Mouse (Mus musculus) liver, embryonic 16.5 days (tissue): ENCODE results near the gene Wars. TPM values are rescaled to one million over a fixed set of nuclear protein-coding genes. Genes with fewer than 3 reads are reported as not detected.

ENCODE experiments used
- ATAC-seq: fragments of 200-750 bp; cut with Nextera tagmentation; 2 replicates; pipeline ENCODE4 v1.8.0; 2017; ENCODE audit warnings: low read depth, mild to moderate bottlenecking, moderate number of reproducible peaks, moderate library complexity
- H3K27ac ChIP-seq: fragments of 300-500 bp; sonication (generic); 2 replicates; pipeline ENCODE4 v1.5.1; 2014; ENCODE audit warnings: mild to moderate bottlenecking, low read length
- H3K27me3 ChIP-seq: fragments of 300-500 bp; sonication (generic); 2 replicates; pipeline ENCODE4 v1.6.1; 2014; ENCODE audit warnings: low read depth, low read length, mixed read lengths; ENCODE audit not compliant: control insufficient read depth, insufficient read depth
- H3K36me3 ChIP-seq: fragments of 300-500 bp; sonication (generic); 2 replicates; pipeline ENCODE4 v1.6.1; 2014; ENCODE audit warnings: mild to moderate bottlenecking; ENCODE audit not compliant: control insufficient read depth, insufficient read depth
- H3K4me1 ChIP-seq: fragments of 300-500 bp; sonication (generic); 2 replicates; pipeline ENCODE4 v1.6.1; 2014; ENCODE audit warnings: low read depth, low read length, mixed read lengths; ENCODE audit not compliant: control insufficient read depth
- H3K4me2 ChIP-seq: fragments of 300-500 bp; sonication (generic); 2 replicates; pipeline ENCODE4 v1.6.1; 2014; ENCODE audit warnings: low read depth, low read length, mixed read lengths
- H3K4me3 ChIP-seq: fragments of 300-500 bp; sonication (generic); 2 replicates; pipeline ENCODE4 v1.5.1; 2014; ENCODE audit warnings: low read depth, mild to moderate bottlenecking, low read length
- H3K9ac ChIP-seq: fragments of 300-500 bp; sonication (generic); 2 replicates; pipeline ENCODE4 v1.6.1; 2014; ENCODE audit warnings: low read depth, low read length
- H3K9me3 ChIP-seq: fragments of 300-500 bp; sonication (generic); replicated peaks from 2 replicates; pipeline ENCODE4 v1.6.1; 2016; ENCODE audit warnings: low read length; ENCODE audit not compliant: control insufficient read depth
- WGBS: fragments of 180-500 bp; shearing (Covaris S2); extraction: QIAGEN DNeasy Blood & Tissue Kit; methylation state at CpG from one replicate; pipeline ENCODE4 v1.1.7; 2014; ENCODE audit not compliant: insufficient replicate concordance; 5-methylcytosine and 5-hydroxymethylcytosine counted together
- polyA plus RNA-seq: library from polyadenylated mRNA; unstranded; fragments of >200 nt; fragmentation: Nextera tagmentation; extraction: Ambion mirVana; gene quantifications from 2 replicates; pipeline ENCODE4 v1.2.1, GENCODE M21; 2015

The Wars gene
- polyA plus RNA-seq, 1 experiment from 2014 or later: 25.7 TPM

- 31% methylated on average over 7 of the region's 7 CpGs for WGBS
- Histone ChIP-seq H3K27me3 (peaks cover 3% of the 10 kb centered on the region; the same call in 1 of the 2 replicates), H3K4me1 (peaks cover 21% of the 10 kb centered on the region), H3K4me2 (peak overlapping the region; percentile 99), H3K36me3 (no peaks in the 10 kb centered on the region), H3K27ac (no peak overlapping the region; the same call in 1 of the 2 replicates), H3K9ac (peak overlapping the region; percentile 72), H3K4me3 (peak overlapping the region; percentile 69), H3K9me3 (no peaks in the 10 kb centered on the region)
- no peak for ATAC-seq
Measured at GRCm38 (mm10) chr12:108836722-108837121, 57.3 kb downstream of the Wars start.

GRCm38 (mm10) chr12:108835840-108836409, 58.0 kb downstream of the Wars start, which contains the start of the genes Slc25a29 and Slc25a47:
Gene Slc25a29, minus strand, starts transcription at chr12:108835883.
Gene Slc25a47, plus strand, starts transcription at chr12:108836046.
- Histone ChIP-seq H3K4me1 (peaks cover 21% of the 10 kb centered on the region), H3K36me3 (no peaks in the 10 kb centered on the region), H3K9me3 (no peaks in the 10 kb centered on the region), H3K27me3 (peaks cover 3% of the 10 kb centered on the region; the same call in 1 of the 2 replicates), H3K9ac (peak within 1 kb of the TSS; percentile 72), H3K4me3 (peak within 1 kb of the TSS; percentile 69), H3K4me2 (peak within 1 kb of the TSS; percentile 99), H3K27ac (peak within 1 kb of the TSS; percentile 37)
- ATAC-seq: peak; percentile 99
- under 1% methylated on average over 53 of the region's 53 CpGs for WGBS

- WGBS: 5% methylated on average over 51 of the region's 51 CpGs
- H3K4me1 ChIP-seq: peaks cover 21% of the 10 kb centered on the region
- H3K27me3 ChIP-seq: peaks cover 3% of the 10 kb centered on the region; the same call in 1 of the 2 replicates
- ATAC-seq: peak; percentile 1; the same call in 1 of the 2 replicates
- H3K4me3 ChIP-seq: peak overlapping the region; percentile 69
- H3K9me3 ChIP-seq: no peaks in the 10 kb centered on the region
- H3K36me3 ChIP-seq: no peaks in the 10 kb centered on the region
- H3K27ac ChIP-seq: peak overlapping the region; percentile 37; the same call in 1 of the 2 replicates
- peak overlapping the region; percentile 99 for H3K4me2 ChIP-seq
- peak overlapping the region; percentile 67 for H3K9ac ChIP-seq
Measured at GRCm38 (mm10) chr12:108835208-108835839, 58.6 kb downstream of the Wars start.

- H3K9me3 ChIP-seq: no peaks in the 10 kb centered on the region
- H3K36me3 ChIP-seq: no peaks in the 10 kb centered on the region
- peaks cover 21% of the 10 kb centered on the region for H3K4me1 ChIP-seq
- no peak overlapping the region for H3K27ac ChIP-seq
- no peak for ATAC-seq
- 50% methylated on average over 5 of the region's 5 CpGs for WGBS
- peak overlapping the region; percentile 99 for H3K4me2 ChIP-seq
- H3K27me3 ChIP-seq: peaks cover 3% of the 10 kb centered on the region; the same call in 1 of the 2 replicates
- peak overlapping the region; percentile 69 for H3K4me3 ChIP-seq
- peak overlapping the region; percentile 67; the same call in 1 of the 2 replicates for H3K9ac ChIP-seq
Measured at GRCm38 (mm10) chr12:108834786-108835185, 59.2 kb downstream of the Wars start.

DNA sequence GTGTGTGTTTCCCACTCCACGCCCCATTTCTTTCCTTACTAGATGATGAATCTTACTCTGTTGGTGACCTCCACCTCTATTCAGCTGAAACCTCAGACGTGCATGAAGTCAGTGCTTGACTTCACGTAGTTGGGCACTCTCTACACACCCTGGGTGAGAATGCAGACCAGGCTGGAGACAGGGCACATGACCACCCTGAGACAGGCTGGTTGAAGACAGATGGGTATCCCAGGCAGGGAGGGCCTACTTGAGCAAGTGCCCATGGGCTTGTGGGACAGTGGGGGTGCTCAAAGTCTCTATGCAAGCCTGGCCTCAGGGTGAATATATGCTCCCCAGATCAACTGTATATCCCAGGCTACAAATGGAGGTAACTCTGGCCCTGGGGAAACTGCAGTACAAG, 59.6 kb downstream of the Wars start:
- peaks cover 21% of the 10 kb centered on the region for H3K4me1 ChIP-seq
- ATAC-seq: no peak
- no peak overlapping the region for H3K4me3 ChIP-seq
- 71% methylated on average over 3 of the region's 3 CpGs for WGBS
- peaks cover 3% of the 10 kb centered on the region; the same call in 1 of the 2 replicates for H3K27me3 ChIP-seq
- H3K9me3 ChIP-seq: no peaks in the 10 kb centered on the region
- no peaks in the 10 kb centered on the region for H3K36me3 ChIP-seq
- H3K4me2 ChIP-seq: no peak overlapping the region
- H3K27ac ChIP-seq: no peak overlapping the region
- H3K9ac ChIP-seq: no peak overlapping the region

DNA sequence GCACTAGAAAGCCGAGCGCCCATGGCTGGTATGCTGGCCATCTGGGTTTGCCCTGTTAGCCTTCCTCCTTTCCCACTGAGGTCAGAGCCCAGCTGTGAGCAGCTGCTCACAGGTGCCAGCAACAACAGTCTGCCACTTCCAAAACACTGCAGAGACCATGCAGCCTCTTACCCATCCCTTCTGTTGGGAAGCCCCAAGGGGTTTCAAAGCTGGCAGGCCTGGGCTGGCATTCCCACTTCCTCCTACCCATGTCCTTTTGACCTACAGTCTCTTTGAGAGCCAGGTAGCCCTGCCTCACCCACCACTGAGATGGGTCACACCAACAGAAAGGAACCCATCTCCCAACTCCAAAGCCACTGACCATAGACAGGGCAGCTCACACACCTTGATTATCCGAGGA, 60.6 kb downstream of the Wars start:
- Histone ChIP-seq H3K9ac (no peak overlapping the region), H3K27me3 (peaks cover 3% of the 10 kb centered on the region; the same call in 1 of the 2 replicates), H3K4me2 (no peak overlapping the region), H3K4me1 (peaks cover 21% of the 10 kb centered on the region), H3K4me3 (no peak overlapping the region), H3K27ac (no peak overlapping the region), H3K9me3 (no peaks in the 10 kb centered on the region), H3K36me3 (no peaks in the 10 kb centered on the region)
- WGBS: 77% methylated on average over 3 of the region's 3 CpGs
- no peak for ATAC-seq

- Histone ChIP-seq H3K27ac (no peak overlapping the region), H3K4me1 (peaks cover 21% of the 10 kb centered on the region), H3K4me2 (no peak overlapping the region), H3K36me3 (0 out of 2 replicates have a peak, but pooled peaks cover 3% of the 10 kb centered on the region), H3K9ac (no peak overlapping the region), H3K4me3 (no peak overlapping the region), H3K9me3 (no peaks in the 10 kb centered on the region), H3K27me3 (peaks cover 3% of the 10 kb centered on the region; the same call in 1 of the 2 replicates)
- 80% methylated on average over 8 of the region's 8 CpGs for WGBS
- ATAC-seq: no peak
Measured at GRCm38 (mm10) chr12:108832851-108833250, 61.1 kb downstream of the Wars start.

DNA sequence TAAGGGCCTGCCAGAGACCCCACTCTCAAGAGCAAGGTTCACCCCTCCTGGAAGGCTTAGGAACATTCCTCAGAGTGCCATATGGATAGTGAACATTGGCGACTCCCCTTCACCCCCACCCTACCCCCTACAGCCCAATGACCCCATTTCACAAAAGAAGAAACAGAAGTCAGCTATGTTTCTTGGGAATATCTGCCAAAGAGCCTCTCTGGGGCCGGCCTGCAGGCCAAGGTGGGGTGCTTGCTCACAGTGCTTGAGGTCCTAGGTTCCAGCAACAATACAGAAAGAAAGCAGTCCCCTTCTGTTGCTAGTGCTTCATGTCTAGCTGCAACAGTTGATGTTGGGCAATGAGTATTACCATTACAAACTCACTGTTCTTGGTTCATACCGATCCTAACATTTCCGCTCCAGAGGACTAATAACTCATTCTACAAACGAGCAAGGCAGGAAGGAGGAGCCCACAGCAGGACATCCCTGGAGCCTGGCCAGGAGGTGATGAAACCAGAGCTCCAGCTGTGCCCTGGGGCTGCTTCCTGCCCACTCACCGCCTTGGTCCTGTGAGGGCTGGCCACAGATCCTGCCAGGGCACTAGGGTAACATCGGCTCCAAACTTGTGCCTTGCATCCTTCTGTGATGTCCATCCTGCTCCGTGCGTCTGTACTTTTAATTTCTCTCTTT, 61.9 kb downstream of the Wars start:
- Histone ChIP-seq H3K9ac (no peak overlapping the region), H3K27me3 (peaks cover 3% of the 10 kb centered on the region; the same call in 1 of the 2 replicates), H3K4me3 (no peak overlapping the region), H3K36me3 (0 out of 2 replicates have a peak, but pooled peaks cover 3% of the 10 kb centered on the region), H3K4me1 (peaks cover 21% of the 10 kb centered on the region), H3K9me3 (no peaks in the 10 kb centered on the region), H3K4me2 (no peak overlapping the region), H3K27ac (no peak overlapping the region)
- WGBS: 65% methylated on average over 9 of the region's 9 CpGs
- no peak for ATAC-seq
